Mouse (Mus musculus): Measurements from ENCODE around the gene Plscr3.

Gene Plscr3

DNA sequence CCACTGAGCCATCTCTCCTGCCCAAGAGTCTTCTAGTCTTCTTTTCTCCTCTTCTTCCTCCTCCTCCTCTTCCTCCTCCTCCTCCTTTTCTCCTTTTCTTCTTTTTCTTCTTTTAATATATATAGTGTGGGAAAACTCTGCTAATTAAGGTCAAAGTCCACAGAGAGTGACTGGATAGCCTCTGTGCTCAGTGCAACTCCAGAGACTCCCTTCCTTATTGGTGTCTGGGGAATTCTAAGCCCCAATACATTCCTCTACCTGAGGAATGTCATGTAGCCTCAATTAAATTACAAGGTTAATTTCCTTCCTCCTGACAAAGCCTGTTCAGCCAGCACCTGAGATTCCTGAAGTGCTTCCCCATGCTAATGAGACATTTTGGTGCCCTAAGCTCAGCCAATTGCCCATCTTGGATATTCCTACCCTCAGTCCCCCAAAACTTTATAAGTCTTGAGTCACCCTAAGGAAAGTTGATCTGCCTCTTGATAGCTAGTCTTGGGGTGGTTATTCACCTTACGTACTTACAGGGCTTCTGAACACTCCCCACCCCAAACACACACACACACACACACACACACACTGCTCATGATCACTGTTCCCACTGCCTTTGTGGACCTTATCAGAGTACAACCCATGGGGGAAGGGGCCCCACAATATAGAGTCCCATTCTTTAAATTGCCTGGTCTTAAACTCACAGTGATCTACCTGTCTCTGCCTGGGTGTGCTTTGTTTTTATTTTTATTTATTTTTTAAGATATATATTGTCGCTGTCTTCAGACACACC, 24.3 kb downstream of the Plscr3 start:
- no peak for DNase-seq

GRCm38 (mm10) chr11:69871822-69872221, 25.6 kb downstream of the Plscr3 start:
- no peak for DNase-seq

- DNase-seq, result no peak
These were observed 26.3 kb downstream of the Plscr3 start for GRCm38 (mm10) chr11:69872451-69872850.

DNA sequence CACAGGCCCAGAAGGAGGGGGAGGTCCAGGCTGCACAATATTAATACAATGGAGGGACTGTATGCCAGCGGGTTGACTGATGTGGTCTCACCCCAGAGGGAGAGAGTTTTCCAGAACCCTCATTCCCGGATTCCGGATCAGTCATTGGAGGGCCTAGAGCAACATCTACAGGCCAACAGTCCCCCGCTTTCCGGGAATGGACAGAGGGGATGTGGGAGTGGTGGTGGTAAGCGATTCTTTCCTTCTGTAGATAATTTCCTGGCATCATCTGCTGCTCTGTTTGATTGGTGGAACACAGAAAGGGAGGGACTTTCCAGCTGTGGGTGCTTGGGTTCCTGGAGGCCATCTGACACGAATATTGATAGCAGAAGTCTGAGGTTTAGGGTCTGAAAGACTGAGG, 30.0 kb downstream of the Plscr3 start:
- DNase-seq, result no peak

DNA sequence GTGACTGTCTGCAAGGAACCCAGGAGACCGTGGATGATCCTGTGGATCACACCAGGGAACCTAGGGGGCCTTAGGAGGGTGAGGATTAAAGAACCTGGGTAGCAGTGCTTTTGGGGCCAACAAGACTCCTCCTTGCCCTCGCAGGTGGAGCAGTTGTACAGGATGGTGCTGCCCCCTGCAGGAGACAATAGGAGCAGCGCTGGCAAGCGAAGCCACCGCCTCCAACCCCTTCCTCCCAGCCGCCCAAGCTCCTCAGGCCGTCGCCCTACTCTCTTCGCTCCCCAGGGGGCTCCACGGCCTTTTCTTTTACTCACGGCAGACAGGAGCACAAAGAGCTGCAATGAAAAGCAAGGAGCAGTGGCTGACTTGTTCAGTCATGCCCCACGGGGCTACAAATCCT, 30.7 kb downstream of the Plscr3 start:
- DNase-seq, result peak; percentile 83

DNA sequence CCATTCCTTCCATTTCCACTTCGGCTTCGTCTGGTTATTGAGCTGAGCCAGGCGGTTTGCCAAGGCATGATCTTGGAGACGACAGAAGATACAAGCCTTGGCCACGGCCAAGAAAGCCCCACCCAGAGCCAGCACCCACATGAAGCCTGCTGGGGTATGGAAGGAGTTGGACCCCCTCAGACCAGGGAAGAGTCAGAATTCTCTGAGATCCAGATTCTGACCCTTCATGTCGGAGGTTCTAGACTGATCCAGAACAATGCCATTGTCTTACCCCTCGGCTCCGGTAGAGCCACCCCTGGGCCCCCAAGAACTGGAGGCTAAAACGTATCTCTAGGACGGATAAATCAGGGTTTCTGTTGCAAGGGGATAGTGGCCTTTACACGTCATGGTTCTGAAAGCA, 31.7 kb downstream of the Plscr3 start, which contains the start of gene Tmem95:
Gene Tmem95, minus strand, starts transcription at position 141 of the 400 bp plus-strand sequence.
- no peak for DNase-seq

- DNase-seq, result no peak
These were observed 32.2 kb downstream of the Plscr3 start for GRCm38 (mm10) chr11:69878399-69878798.

- no peak for DNase-seq
These were observed 32.8 kb downstream of the Plscr3 start for GRCm38 (mm10) chr11:69878952-69879351.

DNA sequence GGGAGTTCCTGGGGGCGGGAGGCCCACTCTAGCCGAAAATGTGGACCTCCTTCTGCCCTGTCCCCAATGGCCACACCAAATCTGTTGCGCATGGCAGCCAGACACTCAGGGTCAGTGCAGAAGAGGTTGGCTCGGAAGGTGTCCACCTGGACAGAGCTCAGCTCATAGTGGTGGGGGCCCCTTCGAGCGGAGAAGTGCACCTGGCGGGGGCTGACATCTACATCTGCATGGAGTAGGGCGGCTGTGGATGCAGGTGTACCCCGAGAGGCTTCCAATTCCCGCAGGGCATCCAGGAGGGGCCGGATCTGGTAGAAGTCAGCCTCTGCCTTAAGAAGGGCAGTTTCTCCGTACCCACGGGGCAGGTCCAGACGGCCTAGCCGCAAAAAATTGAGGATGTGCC, 33.5 kb downstream of the Plscr3 start:
- no peak for DNase-seq

DNA sequence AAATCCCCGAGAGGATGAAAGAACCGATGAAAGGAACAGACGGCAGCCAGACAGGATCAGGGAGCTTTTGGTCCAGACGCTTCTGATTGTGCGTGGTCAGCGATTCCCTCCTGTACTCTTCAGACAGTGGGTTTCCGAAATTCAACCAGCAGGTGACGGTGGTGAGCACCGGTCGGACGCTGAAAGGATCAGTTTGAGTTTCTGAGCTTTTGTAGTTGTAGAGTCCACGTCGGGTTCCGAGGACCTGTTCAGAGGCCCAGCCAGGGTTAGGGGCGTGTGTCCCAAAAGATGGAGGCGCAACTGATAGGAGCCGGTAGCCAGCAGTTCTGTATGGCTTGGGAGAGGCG, 34.3 kb downstream of the Plscr3 start:
- DNase-seq, result peak; percentile 48

- DNase-seq, result peak; percentile 70
These were observed 34.9 kb downstream of the Plscr3 start, which contains the start of gene Kctd11 for GRCm38 (mm10) chr11:69880853-69881603. Gene Kctd11 (minus strand): TSS chr11:69881406.

GRCm38 (mm10) chr11:69881787-69882670, 35.9 kb downstream of the Plscr3 start:
- no peak for DNase-seq

- DNase-seq, result no peak
These were observed 36.9 kb downstream of the Plscr3 start for GRCm38 (mm10) chr11:69883066-69883465.

- DNase-seq, result no peak
These were observed 37.5 kb downstream of the Plscr3 start for GRCm38 (mm10) chr11:69883527-69884151.

DNA sequence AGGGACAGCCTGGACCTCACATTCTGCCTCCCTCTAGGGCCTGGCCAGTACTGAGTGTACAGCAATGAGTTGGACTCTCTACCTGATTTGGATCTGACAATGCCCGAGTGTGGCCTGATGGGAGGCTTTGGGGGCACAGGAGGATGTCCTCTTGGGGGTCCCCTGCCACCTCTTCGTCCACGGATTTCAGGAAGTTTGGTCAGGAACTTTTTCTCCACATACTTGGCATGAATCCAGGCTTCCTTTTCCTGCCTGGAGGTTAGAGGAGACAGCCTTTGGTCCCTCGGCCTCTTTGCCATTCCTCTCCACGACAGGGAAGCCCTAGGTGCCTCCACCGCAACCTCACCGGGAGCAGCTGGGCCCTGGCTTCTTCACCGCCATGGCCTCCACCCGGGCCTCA, 38.1 kb downstream of the Plscr3 start:
- no peak for DNase-seq

DNA sequence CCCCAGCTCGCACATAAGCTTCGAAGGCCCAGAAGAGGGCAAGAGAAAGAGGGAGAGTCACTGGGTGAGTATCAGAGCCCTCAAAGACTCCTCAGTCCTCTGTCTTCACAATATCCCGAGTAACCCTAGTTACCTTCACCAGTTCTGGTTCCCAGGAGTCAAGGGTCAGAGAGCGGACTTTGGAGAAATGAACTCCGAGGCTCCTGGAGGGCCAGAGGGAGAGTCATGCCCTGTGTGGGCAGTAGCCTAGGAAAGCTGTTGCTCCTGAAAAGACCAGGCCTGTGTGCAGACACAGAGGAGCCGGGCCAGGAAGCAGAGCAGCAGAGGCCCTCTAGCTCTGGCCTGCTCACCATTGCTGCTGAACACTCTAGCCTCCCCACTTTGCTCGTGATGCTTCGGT, 38.5 kb downstream of the Plscr3 start:
- DNase-seq, result no peak

DNA sequence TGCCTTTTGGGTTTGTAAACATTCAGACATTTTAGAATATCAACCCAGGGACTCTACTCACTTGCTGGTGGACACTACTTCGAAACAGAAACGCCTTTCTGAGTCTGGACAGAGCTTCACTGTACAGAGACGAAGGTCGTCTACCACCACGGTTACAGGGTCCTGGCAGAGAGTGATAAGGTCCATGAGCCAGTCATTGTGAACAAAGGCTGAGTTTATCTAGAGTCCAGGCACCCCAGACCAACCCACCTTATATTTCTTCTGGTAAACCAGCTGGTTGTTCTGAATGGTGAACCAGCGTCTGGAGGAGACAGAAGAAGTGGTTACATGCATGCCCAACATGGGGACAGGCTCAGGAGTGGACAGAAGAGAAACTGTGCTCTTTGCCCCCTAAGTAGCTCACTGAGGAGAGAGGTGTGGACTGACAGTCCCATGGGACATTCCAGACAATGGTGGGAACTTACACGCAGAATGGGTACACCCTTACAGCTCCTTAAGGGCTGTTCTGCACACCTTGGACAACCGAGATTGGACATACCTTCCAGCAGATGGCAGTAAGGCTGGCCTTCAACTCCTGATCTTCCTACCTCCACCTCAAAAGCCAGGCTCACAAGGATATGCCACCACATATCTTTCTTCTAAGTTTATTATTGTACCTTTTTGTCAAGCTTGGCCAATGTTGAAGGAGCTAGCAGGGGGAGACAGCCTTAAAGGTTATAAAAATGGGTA, 40.9 kb downstream of the Plscr3 start:
- no peak for DNase-seq

DNA sequence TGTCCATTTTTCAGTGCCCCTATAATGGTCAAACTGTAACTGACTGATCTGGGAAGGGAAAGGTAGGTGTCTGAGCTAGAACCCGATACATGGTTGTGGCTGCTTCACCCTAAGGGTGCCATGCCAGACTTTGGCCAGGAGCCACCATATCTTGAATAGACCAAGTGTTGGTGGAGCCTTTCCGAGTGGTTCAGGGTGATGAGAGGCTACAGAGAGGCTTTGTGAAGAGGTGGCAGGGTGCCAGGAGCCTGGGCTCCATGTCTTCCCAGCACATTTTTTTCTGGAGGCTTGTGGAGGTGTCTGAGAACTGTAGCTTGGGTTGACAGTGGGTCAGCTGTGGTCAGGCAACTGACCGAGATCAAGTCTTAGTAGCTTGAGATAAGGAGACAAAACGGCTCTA, 45.3 kb downstream of the Plscr3 start:
- no peak for DNase-seq

- DNase-seq, result no peak
These were observed 48.5 kb downstream of the Plscr3 start for GRCm38 (mm10) chr11:69894671-69895070.

DNA sequence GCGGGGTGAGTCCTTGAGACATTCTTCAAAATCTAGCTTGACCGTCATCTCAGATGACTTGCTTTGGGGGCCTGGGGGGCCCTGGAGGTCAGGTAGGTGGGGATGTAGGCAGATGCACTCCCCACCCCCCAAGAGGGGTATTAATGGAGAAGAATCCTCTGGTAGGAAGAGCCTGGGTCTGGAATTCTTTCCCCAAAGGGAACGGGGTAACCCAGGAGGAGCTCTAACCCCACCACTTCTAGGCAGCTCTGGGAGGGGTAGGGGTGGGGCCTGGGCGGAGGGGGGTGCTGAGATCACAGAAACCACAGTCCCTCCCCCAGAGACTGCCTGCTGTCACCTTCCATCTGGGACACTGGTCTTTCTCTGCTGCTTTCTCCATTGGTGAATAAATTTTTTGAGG, 49.1 kb downstream of the Plscr3 start, which contains the start of gene Acap1:
Gene Acap1, minus strand, starts transcription at position 249 of the 400 bp plus-strand sequence.
- no peak for DNase-seq

DNA sequence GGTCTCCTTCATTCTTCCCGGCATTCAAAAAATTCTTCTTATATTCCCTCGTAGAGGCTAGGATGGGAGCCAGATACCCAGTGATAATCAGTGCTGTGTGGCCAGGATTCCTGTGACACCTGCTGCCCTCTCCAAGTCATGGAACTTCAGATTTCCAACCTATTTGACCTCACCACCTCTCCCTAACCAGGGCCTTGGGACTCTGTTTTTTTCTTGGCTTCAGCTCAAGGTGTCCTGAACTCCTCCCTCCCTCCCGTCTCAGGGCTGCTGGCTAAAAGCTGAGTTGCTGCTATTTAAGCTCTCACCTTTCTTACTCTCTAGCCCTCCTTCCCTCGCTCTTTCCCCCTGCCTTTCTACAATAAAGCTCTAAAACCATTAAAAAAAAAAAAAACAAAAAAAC, 53.7 kb downstream of the Plscr3 start:
- no peak for DNase-seq

Data from cerebellum, adult 8-10 months (tissue).